In genomic region chr3:133338851-133339356, GRCm38 (mm10) we compare ENCODE assay signal across 9 mouse cellular contexts. TPM values are rescaled to one million over a fixed set of nuclear protein-coding genes. Genes with fewer than 3 reads are reported as not detected.
DNase-seq lines count a peak whose midpoint lies in the region; ATAC-seq and TF ChIP-seq lines count a peak whose summit lies in the region.
"Had no signal": no experiment of that assay in that cellular context is flagged by ENCODE, and none has a peak within 500 bp of the region (broad histone marks: within the 10 kb centered on the region; RNA-seq: fewer than 3 reads in every experiment).

No protein-coding gene starts in this region.

- no peak for DNase-seq in midbrain, embryonic 10.5 days (ENCODE audit: low spot score)
- peak; percentile 26 for DNase-seq in gastrocnemius, postnatal 14 days
- DNase-seq in layer of hippocampus, adult 9-11 months = peak; percentile 80
- peak; percentile 73 to 76 for DNase-seq in right cerebral cortex, adult 2 months (ENCODE audit: low spot score in 2 of 2)
- no peak for DNase-seq in kidney, adult 2 months
- DNase-seq in lung, postnatal 10 days = no peak
- DNase-seq in thymus, postnatal 25 days = no peak

- no peaks in the 10 kb centered on the region for H3K27me3 ChIP-seq in midbrain, embryonic 12.5 days
- H3K27me3 ChIP-seq in midbrain, embryonic 10.5 days (ENCODE audit: low read depth, poor library complexity, severe bottlenecking) = no peaks in the 10 kb centered on the region
- no peaks in the 10 kb centered on the region for H3K27me3 ChIP-seq in kidney, adult 2 months (replicated peaks; ENCODE audit: control insufficient read depth, insufficient read depth, low read length)

- H3K4me3 ChIP-seq in midbrain, embryonic 12.5 days = no peak overlapping the region
- no peak overlapping the region for H3K4me3 ChIP-seq in midbrain, embryonic 10.5 days
- H3K4me3 ChIP-seq in kidney, adult 2 months (ENCODE audit: insufficient read depth, low read depth, low read length) = no peak overlapping the region

- 70% methylated on average over 8 of the region's 9 CpGs for WGBS in midbrain, embryonic 12.5 days
- 73% methylated on average over 9 of the region's 9 CpGs for WGBS in midbrain, embryonic 10.5 days
- 80% methylated on average over 9 of the region's 9 CpGs for WGBS in kidney, adult 2 months

- H3K9ac ChIP-seq in midbrain, embryonic 12.5 days (replicated peaks) = no peak overlapping the region

- peaks cover 18% of the 10 kb centered on the region for H3K36me3 ChIP-seq in midbrain, embryonic 12.5 days
- H3K36me3 ChIP-seq in midbrain, embryonic 10.5 days = peaks cover 36% of the 10 kb centered on the region
- H3K36me3 ChIP-seq in kidney, adult 2 months (ENCODE audit: control insufficient read depth, insufficient read depth, low read length) = no peaks in the 10 kb centered on the region; the same call in 1 of the 2 replicates

- H3K9me3 ChIP-seq in midbrain, embryonic 12.5 days = no peaks in the 10 kb centered on the region
- H3K9me3 ChIP-seq in midbrain, embryonic 10.5 days (replicated peaks) = no peaks in the 10 kb centered on the region

- H3K4me2 ChIP-seq in midbrain, embryonic 12.5 days (replicated peaks) = no peak overlapping the region

- peak; percentile 39 for ATAC-seq in midbrain, embryonic 12.5 days (ENCODE audit: low FRiP score, low read depth)

- no peak for TF ChIP-seq POLR2A in kidney, adult 2 months (IDR thresholded peaks at IDR 0.05; ENCODE audit: low read depth, low read length)

- H3K4me1 ChIP-seq in midbrain, embryonic 12.5 days = 0 out of 2 replicates have a peak, but pooled peaks cover 7% of the 10 kb centered on the region
- peaks cover 6% of the 10 kb centered on the region; the same call in 1 of the 2 replicates for H3K4me1 ChIP-seq in midbrain, embryonic 10.5 days
- no peaks in the 10 kb centered on the region for H3K4me1 ChIP-seq in kidney, adult 2 months (ENCODE audit: control insufficient read depth, insufficient read depth, low read length)

- TF ChIP-seq CTCF in kidney, adult 2 months (conservative IDR thresholded peaks at IDR 0.05; ENCODE audit: insufficient read depth, insufficient read length, low read depth, low read length) = no peak

- peak overlapping the region; percentile 47 for H3K27ac ChIP-seq in midbrain, embryonic 12.5 days (replicated peaks)
- H3K27ac ChIP-seq in midbrain, embryonic 10.5 days (replicated peaks) = no peak overlapping the region
- no peak overlapping the region for H3K27ac ChIP-seq in kidney, adult 2 months (ENCODE audit: insufficient read depth, low read depth, low read length)
- H3K27ac ChIP-seq: kidney, postnatal 0 days had no signal

- intact Hi-C loops in gastrocnemius, postnatal 14 days (cut with DNase I; ENCODE audit: low total_unique reads) = no loop called here

RNA-seq across cellular contexts. Expression of gene Ppa2, which starts 29.0 kb away (rescaled TPM):
- polyA plus RNA-seq in midbrain, embryonic 12.5 days (2016; fragmentation: Nextera tagmentation; extraction: Ambion mirVana) = 78.1 and 79.9 TPM in 2 replicates
- polyA plus RNA-seq in midbrain, embryonic 10.5 days (2016; fragmentation: Nextera tagmentation; extraction: Ambion mirVana) = 87.6 and 91.6 TPM in 2 replicates
- 10 to 100 TPM; 44.1 to 44.5 TPM for total RNA-seq in gastrocnemius, postnatal 14 days (2021)
- polyA plus RNA-seq in kidney, adult 2 months (2012; rRNA removed) = 200 and 241 TPM in 2 replicates

Comparison
In these comparisons a context has a peak if more than half of its experiments do, and no peak if none do; other contexts are left out.
1. DNase-seq: peak in gastrocnemius, postnatal 14 days (single experiment), layer of hippocampus, adult 9-11 months (single experiment) and right cerebral cortex, adult 2 months (2 of 2); none in midbrain, embryonic 10.5 days (single experiment), kidney, adult 2 months (single experiment), lung, postnatal 10 days (single experiment) and thymus, postnatal 25 days (single experiment).